Mouse (Mus musculus) adrenal gland, postnatal 14 days (tissue): ENCODE results near the gene Mcm3. TPM values are rescaled to one million over a fixed set of nuclear protein-coding genes. Genes with fewer than 3 reads are reported as not detected.
A peak's percentile ranks its signal among the peaks of the same experiment; 100 is the strongest.
"Not testable (repeated sequence)": the region's sequence is repeated elsewhere in the genome, so short reads cannot be mapped to it uniquely, and the experiment has no call there.

ENCODE experiments used
- DNase-seq: peaks from one replicate; pipeline ENCODE4 v3.0.0; 2021; ENCODE audit warnings: mixed read lengths
- total RNA-seq: library from RNA; stranded (reverse); gene quantifications from 2 replicates; pipeline ENCODE4 v1.2.3, GENCODE M21; 2021

The Mcm3 gene
- total RNA-seq, 1 experiment from 2014 or later, result 41.6 TPM

DNA sequence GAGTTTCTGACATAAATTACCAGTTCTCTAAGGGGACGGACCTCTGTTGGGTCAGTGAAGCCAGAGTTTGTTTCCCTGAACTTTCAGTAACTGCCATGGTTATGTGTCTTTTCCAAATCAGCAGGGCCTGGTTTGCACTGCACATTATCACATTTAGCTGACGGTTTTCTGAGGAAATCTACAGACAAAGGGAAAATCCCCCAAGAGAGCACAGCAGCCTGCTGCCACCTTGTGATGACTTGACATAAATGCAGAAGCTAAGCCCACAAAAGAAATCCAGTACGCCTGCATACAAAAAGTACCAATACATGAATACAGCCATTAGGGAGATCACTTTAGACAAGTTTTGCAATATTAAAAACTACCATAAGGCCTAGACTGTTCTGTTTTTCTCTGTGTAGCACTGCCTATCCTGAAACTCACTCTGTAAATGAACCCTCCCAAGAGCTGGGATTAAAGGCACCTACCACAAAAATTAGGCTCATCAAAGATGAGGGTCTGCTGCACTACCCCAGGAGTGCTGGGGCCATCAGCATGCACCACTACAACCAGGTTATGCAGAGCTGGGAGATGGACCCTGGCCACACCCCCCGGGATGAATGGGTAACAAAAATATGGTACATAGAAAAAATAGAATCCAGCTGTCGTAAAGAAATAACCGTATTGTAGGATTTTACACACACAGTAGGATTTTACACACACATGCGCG is 18.3 kb downstream of the Mcm3 start:
- peak; percentile 52 for DNase-seq

GRCm38 (mm10) chr1:20801275-20801674 is 18.8 kb downstream of the Mcm3 start:
- DNase-seq, result no peak

GRCm38 (mm10) chr1:20795178-20795577 is 24.9 kb downstream of the Mcm3 start:
- DNase-seq, result no peak

- DNase-seq, result no peak
These were observed 25.4 kb downstream of the Mcm3 start for GRCm38 (mm10) chr1:20794760-20795159.

DNA sequence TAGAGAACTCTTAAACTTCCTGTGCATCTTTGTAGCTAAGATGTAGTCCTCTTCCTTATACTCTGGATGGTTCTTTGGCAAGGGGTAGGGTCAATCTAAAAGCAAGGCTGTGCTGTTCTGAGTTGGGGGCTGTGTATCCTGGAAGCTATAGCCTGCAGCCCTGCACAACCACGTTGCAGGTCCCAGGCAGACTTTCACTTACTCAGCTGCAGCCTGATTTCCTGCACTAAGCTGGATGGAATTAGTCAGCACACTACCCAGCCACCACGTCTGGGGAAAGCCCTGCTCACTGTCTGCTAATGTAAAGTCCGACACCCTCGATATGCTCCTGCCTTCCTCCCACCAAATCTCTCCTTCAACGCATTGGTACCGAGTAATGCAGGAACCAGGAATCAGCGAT is 28.7 kb downstream of the Mcm3 start:
- DNase-seq, result no peak

DNA sequence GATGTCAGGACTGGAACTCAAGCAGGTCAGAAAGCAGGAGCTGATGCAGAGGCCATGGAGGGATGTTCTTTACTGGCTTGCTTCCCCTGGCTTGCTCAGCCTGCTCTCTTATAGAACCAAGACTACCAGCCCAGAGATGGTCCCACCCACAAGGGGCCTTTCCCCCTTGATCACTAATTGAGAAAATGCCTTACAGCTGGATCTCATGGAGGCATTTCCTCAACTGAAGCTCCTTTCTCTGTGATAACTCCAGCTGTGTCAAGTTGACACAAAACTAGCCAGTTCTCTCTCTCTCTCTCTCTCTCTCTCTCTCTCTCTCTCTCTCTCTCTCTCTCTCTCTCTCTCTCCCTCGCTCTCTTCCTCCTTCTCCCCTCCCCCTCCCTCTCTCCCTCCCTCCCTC is 29.6 kb downstream of the Mcm3 start, which contains the start of gene Il17f:
Gene Il17f (minus strand): TSS at position 101 of the 400 bp plus-strand sequence.
- not testable (repeated sequence) for DNase-seq

DNA sequence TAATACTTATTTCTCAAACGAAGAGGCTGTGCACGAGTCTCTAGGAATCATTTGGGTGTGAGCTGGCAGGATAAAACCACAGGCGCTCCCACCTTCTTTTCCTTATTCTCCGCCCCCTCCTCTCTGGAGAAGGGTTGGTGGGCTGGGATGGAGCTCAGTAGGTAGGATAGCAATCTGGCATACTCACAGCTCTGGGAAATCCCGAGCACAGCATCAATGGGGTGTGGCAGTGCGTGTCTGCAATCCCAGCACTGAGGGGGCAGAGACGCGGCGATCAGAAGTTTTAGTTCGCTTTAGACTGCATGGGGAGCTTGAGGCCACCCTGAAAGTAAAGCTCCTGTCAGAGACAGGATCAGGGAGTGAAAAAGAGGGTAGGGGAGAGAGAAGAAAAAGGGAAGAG is 31.7 kb downstream of the Mcm3 start:
- DNase-seq, result no peak

DNA sequence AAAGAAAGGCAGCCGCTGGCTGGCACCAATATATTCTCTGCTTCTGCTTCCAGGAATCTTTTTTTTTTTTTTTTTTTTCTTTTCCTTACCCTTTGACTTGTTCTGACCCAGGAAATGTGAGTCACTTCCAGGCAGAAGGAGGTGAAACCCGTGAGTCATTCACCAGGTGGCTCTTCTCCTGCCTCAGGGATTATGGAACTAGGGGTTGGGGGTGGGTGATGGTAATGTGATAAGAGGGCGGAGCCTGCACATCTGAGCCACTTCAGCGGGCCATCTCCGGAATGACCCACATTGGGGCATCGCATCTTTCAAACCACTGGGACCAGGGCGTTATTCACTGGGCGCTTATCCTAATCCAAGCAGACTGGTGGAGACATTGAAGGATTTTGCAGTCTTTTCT is 33.1 kb downstream of the Mcm3 start:
- DNase-seq, result no peak

GRCm38 (mm10) chr1:20778366-20778765 is 41.7 kb downstream of the Mcm3 start:
- no peak for DNase-seq

- DNase-seq, result not testable (repeated sequence)
These were observed 45.9 kb downstream of the Mcm3 start for GRCm38 (mm10) chr1:20774026-20774730.

- DNase-seq, result no peak
These were observed 53.6 kb downstream of the Mcm3 start for GRCm38 (mm10) chr1:20766526-20766925.

DNA sequence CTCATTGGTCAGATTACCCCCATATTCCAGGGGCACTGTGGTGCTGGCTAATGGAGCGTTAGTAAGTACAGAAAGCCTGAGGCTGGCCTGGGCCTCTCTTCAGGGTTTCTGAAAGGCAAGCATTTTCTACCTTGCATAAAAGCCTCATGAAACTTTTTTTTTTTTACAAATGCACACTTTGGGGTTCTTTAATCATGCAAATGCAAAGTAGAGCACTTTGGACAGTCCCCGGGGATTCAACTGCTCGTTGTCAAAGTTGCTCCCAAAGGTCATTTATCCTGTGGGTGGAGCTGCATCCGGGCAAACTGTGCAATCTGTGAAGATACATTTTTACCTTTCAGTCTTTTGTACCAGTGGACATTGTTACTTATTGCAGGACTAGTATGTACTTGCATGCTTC is 58.7 kb downstream of the Mcm3 start:
- no peak for DNase-seq

- no peak for DNase-seq
These were observed 59.8 kb downstream of the Mcm3 start for GRCm38 (mm10) chr1:20760331-20760730.

- DNase-seq, result peak; percentile 9
These were observed 60.3 kb downstream of the Mcm3 start for GRCm38 (mm10) chr1:20759799-20760198.

GRCm38 (mm10) chr1:20757586-20757985 is 62.5 kb downstream of the Mcm3 start:
- peak; percentile 27 for DNase-seq

DNA sequence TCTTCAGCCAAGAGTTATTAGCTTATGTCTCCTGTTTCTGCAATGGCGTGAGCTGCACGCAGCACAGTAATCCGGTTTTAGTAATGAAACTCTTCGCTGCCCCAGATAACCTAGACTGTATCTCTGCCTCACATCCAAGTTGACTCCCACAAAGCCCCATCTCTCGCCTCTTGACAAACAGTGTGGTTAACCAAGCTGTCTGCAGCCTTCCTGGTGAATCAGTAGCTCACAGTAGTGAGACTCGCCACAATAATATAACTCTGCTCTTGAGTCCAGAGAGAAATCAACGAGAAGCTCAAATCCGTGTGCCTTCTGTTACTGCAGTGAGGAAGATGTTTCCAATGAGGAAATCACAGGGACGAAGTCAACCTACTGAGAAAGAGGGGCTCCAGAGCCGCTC is 65.7 kb downstream of the Mcm3 start:
- no peak for DNase-seq

Other genes with a start within 250 kb of the Mcm3 start
- 0.04 and 0.78 TPM in 2 replicates for gene Pkhd1, start 202.2 kb downstream of the Mcm3 start, total RNA-seq
- gene Il17a, start 89.4 kb downstream of the Mcm3 start, total RNA-seq, result not detected in 2 replicates
- not detected in 2 replicates for gene Il17f, start 29.7 kb downstream of the Mcm3 start, total RNA-seq
- gene Paqr8, start 70.3 kb upstream of the Mcm3 start, total RNA-seq, result 25.6 and 27.5 TPM in 2 replicates
- 1.7 and 1.9 TPM in 2 replicates for gene Efhc1, start 131.3 kb upstream of the Mcm3 start, total RNA-seq